Mouse (Mus musculus) heart, embryonic 11.5 days (tissue): ENCODE measurements around the gene Lman2l. TPM values are rescaled to one million over a fixed set of nuclear protein-coding genes. Genes with fewer than 3 reads are reported as not detected.

ENCODE experiments used
- ATAC-seq: fragments of 200-750 bp; cut with Nextera tagmentation; replicated peaks from 2 replicates; pipeline ENCODE4 v1.8.0; 2017; ENCODE audit warnings: moderate library complexity; ENCODE audit not compliant: insufficient number of reproducible peaks, low FRiP score, low TSS enrichment
- H3K27ac ChIP-seq: fragments of 300-500 bp; sonication (generic); 2 replicates; pipeline ENCODE4 v1.5.1; 2014; ENCODE audit warnings: mild to moderate bottlenecking, low read depth, low read length
- H3K27me3 ChIP-seq: fragments of 300-500 bp; sonication (generic); 2 replicates; pipeline ENCODE4 v1.6.1; 2014; ENCODE audit warnings: mild to moderate bottlenecking, low read length, mixed read lengths; ENCODE audit not compliant: control insufficient read depth, insufficient read depth
- H3K36me3 ChIP-seq: fragments of 300-500 bp; sonication (generic); 2 replicates; pipeline ENCODE4 v1.6.1; 2014; ENCODE audit warnings: mild to moderate bottlenecking, low read length, moderate library complexity, mixed read lengths; ENCODE audit not compliant: control insufficient read depth, insufficient read depth
- H3K4me1 ChIP-seq: fragments of 300-500 bp; sonication (generic); 2 replicates; pipeline ENCODE4 v1.6.1; 2014; ENCODE audit warnings: low read length; ENCODE audit not compliant: control insufficient read depth, insufficient read depth
- H3K4me2 ChIP-seq: fragments of 300-500 bp; sonication (generic); 2 replicates; pipeline ENCODE4 v1.6.1; 2014; ENCODE audit warnings: mild to moderate bottlenecking, moderate library complexity
- H3K4me3 ChIP-seq: fragments of 300-500 bp; sonication (generic); 2 replicates; pipeline ENCODE4 v1.5.1; 2014; ENCODE audit warnings: low read depth, low read length
- H3K9ac ChIP-seq: fragments of 300-500 bp; sonication (generic); 2 replicates; pipeline ENCODE4 v1.6.1; 2014; ENCODE audit warnings: mild to moderate bottlenecking, low read depth, low read length, moderate library complexity
- H3K9me3 ChIP-seq: fragments of 300-500 bp; sonication (generic); replicated peaks from 2 replicates; pipeline ENCODE4 v1.6.1; 2016; ENCODE audit warnings: low read length; ENCODE audit not compliant: control insufficient read depth
- WGBS: fragments of 180-500 bp; shearing (Covaris S2); extraction: QIAGEN DNeasy Blood & Tissue Kit; methylation state at CpG from one replicate; pipeline ENCODE4 v1.1.7; 2014; ENCODE audit not compliant: insufficient replicate concordance; 5-methylcytosine and 5-hydroxymethylcytosine counted together
- polyA plus RNA-seq: library from polyadenylated mRNA; unstranded; fragments of >200 nt; fragmentation: Nextera tagmentation; extraction: Ambion mirVana; gene quantifications from 2 replicates; pipeline ENCODE4 v1.2.1, GENCODE M21; 2014

The Lman2l gene
- polyA plus RNA-seq, 1 experiment from 2014 or later = 31.3 TPM

DNA sequence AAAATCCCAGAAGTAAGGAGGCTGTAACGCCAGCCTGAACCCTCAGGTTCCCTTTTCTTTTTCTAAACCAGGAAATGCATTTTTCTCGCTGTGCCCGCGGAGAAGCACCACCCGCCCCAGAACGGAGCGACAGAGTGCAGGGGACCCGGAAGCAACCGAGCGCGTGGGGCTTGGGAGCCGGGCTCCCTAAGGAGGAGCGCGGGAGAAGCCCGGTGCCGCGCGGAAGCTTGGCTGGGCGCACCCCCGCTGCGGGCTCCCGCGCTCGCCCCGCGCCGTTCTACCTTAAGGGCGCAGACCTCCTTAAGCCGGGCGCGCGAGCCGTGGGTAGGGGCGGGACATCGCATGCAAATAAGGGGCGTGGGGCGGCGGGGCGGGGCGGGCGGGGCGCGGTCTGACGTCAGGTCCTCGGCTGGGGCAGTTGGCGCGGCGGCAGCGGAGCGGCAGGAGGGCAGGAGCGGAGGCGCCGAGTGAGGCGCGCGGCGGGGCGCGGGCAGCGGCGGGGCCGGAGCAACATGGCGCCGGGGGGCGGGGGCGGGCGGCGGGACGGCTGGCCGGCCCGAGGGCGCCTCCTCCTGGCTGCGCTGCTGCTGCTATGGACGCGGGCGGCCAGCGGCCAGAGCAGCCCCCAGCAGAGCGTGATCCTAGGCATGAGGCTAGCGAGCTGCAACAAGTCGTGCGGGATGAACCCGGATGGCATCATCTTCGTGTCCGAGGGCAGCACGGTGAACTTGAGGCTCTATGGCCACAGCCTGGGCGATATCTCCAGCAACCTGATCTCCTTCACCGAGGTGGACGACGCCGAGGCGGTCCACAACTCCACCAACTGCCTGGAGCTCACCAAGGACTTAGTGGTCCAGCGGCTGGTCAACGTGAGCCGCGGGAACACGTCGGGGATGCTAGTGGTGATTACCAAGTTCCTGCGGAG is 26.4 kb upstream of the Lman2l start, which contains the start of gene Cnnm4:
Gene Cnnm4, plus strand, starts transcription at position 440 of the 925 bp plus-strand sequence.
- no peaks in the 10 kb centered on the region for H3K27me3 ChIP-seq
- H3K9ac ChIP-seq = peak within 1 kb of the TSS; percentile 68
- peak within 1 kb of the TSS; percentile 89 for H3K4me2 ChIP-seq
- peak; percentile 93 for ATAC-seq
- peaks cover 24% of the 10 kb centered on the region for H3K4me1 ChIP-seq
- peak within 1 kb of the TSS; percentile 61 for H3K4me3 ChIP-seq
- H3K36me3 ChIP-seq = no peaks in the 10 kb centered on the region
- peak within 1 kb of the TSS; percentile 66; the same call in 1 of the 2 replicates for H3K27ac ChIP-seq
- under 1% methylated on average over 60 of the region's 98 CpGs for WGBS
- H3K9me3 ChIP-seq = no peaks in the 10 kb centered on the region

DNA sequence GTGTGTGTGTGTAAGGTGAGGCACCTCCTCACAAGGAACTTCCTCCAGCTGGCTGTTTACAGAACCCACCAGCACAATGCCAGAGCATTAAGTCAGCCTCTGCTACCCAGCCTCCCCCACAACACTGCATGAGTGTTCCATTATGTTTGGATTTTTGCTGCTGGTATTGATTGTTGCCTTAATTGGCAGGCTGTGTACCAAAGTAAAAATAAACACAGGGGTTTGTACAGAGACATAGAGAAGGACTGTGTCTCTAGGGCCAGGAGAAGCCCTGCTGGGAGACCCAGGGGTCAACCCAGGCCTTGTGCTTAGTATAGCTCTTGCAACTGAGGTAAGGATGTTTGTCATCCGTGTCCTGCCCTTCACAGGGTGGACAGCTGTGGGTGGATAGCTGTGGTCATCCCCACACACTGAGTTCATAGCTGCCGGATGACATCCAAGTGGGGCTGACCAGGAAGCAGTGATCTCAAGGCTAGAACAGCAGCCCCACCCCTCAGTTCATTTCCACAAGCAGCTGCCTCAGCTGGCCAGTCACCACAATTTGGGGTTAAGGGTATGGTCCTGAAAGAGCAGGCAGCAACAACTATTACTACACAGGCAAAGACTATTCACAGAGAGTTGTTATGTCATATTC is 24.9 kb upstream of the Lman2l start:
- Histone ChIP-seq H3K4me3 (no peak overlapping the region), H3K9ac (no peak overlapping the region), H3K9me3 (no peaks in the 10 kb centered on the region), H3K27me3 (no peaks in the 10 kb centered on the region), H3K36me3 (no peaks in the 10 kb centered on the region), H3K4me1 (peaks cover 20% of the 10 kb centered on the region), H3K4me2 (no peak overlapping the region), H3K27ac (no peak overlapping the region)
- no peak for ATAC-seq
- WGBS = 46% methylated on average over 2 of the region's 2 CpGs

DNA sequence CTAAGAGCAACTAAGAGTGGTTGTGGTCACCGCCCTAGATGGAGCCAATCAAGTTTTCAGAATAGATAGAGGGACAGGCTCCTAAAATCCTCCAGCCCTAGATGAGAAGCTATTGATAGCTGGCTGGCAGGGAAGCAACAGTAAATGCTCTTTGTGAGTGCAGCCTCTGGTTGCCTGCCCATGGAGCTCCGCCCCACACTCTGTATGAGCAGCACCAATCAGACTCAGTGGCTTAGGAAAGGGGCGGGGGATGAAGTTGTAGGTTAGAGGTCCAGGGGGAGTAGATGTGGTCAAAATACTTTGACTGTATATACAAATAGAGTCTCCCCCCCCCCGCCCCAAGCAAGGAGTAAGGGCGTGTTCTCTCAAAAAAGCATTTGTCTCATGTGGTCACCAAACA is 22.4 kb upstream of the Lman2l start:
- WGBS = 43% methylated on average over 5 of the region's 5 CpGs
- no peak overlapping the region for H3K4me2 ChIP-seq

DNA sequence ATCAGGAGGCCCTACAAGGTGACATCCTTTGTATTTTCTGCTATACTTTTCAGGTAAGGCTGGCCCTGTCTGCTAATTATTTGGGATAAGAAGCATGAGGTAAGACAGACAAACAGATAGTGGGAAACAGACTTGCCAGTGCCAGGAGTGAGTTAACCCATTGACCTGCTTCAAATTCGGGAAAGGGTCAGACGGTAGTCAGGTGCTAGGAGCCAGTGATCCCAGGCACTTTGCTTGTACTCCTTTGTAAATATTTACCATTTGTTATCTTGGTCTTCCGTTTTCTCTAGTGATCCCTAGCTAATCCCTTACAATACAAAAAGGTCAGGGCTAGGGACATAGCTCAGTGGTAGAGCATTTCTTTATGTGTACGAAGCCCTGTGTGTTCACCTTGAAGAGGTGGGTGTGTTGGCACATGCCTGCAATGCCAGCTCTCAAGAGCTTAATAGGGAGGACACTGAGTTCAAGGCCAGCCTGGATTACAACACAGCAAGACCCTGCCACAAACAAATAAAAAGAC is 20.6 kb upstream of the Lman2l start:
- no peak for ATAC-seq
- 62% methylated on average over 4 of the region's 4 CpGs for WGBS
- Histone ChIP-seq H3K9me3 (no peaks in the 10 kb centered on the region), H3K4me3 (no peak overlapping the region), H3K9ac (no peak overlapping the region), H3K27me3 (no peaks in the 10 kb centered on the region), H3K4me2 (no peak overlapping the region), H3K4me1 (no peaks in the 10 kb centered on the region), H3K27ac (no peak overlapping the region), H3K36me3 (no peaks in the 10 kb centered on the region)

More for the DNA sequence above, 22.4 kb upstream of the Lman2l start:
- no peaks in the 10 kb centered on the region for H3K36me3 ChIP-seq
- H3K4me1 ChIP-seq = peaks cover 7% of the 10 kb centered on the region; the same call in 1 of the 2 replicates
- H3K4me3 ChIP-seq = no peak overlapping the region
- H3K9me3 ChIP-seq = no peaks in the 10 kb centered on the region
- ATAC-seq = no peak
- H3K9ac ChIP-seq = no peak overlapping the region
- H3K27ac ChIP-seq = no peak overlapping the region
- H3K27me3 ChIP-seq = no peaks in the 10 kb centered on the region

DNA sequence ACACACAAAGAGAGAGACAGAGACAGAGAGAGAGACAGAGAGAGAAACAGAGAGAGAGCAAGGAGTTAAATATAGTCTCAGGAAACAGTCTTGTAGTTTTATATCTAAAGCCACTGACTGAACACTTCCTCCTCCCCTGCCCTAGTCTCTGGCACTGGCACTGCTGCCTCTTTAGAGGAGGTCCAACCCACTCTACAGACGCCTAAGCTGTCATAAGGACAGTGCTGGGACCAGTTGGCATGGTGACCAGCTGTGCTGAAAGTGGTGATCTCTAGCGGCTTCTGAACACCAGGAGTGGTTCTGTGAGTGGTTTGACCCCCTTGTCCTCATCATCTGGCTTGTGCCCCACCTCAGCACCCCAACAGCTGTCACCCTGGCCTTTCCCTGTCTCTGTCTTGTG is 16.8 kb upstream of the Lman2l start:
- Histone ChIP-seq H3K4me2 (no peak overlapping the region), H3K9me3 (no peaks in the 10 kb centered on the region), H3K9ac (no peak overlapping the region), H3K4me1 (no peaks in the 10 kb centered on the region), H3K27me3 (no peaks in the 10 kb centered on the region), H3K36me3 (no peaks in the 10 kb centered on the region), H3K27ac (no peak overlapping the region), H3K4me3 (no peak overlapping the region)
- ATAC-seq = no peak
- WGBS = 41% methylated on average over 2 of the region's 2 CpGs

DNA sequence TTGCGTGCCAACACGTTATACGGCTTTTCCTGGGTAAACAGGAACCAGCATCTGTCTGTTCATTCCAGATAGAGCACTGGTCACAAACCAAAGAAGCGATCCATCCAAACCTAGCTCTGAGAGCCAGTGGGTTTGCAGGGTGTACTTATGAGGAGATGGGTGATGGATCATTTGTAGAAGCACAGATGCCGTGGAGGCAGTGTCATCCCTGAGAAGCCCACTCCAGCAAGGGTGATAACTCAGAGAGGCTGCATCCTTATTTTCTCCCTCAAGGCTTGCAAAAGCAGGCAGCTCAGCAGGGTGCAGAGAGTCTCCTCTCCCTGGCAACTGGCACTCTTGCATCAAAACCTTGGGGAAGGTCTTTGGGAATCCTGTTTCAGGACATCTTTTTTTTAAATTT is 13.1 kb upstream of the Lman2l start:
- Histone ChIP-seq H3K9ac (no peak overlapping the region), H3K4me3 (no peak overlapping the region), H3K4me2 (no peak overlapping the region), H3K36me3 (no peaks in the 10 kb centered on the region), H3K4me1 (no peaks in the 10 kb centered on the region), H3K27me3 (no peaks in the 10 kb centered on the region), H3K27ac (no peak overlapping the region), H3K9me3 (no peaks in the 10 kb centered on the region)
- no peak for ATAC-seq
- 71% methylated on average over 5 of the region's 5 CpGs for WGBS

DNA sequence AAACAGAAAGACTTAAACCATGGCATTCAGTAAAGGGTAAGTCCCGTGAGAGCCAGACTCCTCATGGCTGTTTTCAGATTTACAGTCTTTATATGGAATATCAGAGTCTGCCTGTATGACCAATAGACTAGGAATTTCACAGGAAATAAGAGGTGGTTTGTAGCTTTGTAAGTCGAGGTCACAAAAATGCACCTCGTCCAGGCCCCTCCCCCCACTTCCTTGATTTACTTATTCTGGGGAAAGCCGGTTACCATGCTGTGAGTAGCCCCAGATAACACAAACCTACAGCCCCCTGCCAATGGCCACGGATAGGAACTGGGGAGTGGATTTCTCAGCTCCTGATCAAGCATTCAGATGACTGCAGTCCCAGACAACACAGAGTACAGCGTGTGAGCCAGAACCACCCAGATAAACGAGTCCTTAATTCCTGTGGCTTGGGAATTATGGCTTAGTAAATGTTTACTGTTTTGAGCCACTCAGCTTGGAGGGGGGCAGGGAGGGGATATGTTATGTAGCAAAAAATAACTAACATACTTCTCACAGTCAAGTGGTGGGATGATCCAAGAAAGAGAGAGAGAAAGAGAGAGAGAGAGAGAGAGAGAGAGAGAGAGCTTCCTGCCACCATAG is 12.4 kb upstream of the Lman2l start:
- no peak overlapping the region for H3K9ac ChIP-seq
- H3K27me3 ChIP-seq = no peaks in the 10 kb centered on the region
- no peaks in the 10 kb centered on the region for H3K9me3 ChIP-seq
- 21% methylated on average over 7 of the region's 7 CpGs for WGBS
- H3K4me1 ChIP-seq = no peaks in the 10 kb centered on the region
- no peak overlapping the region for H3K4me2 ChIP-seq
- ATAC-seq = no peak
- H3K27ac ChIP-seq = no peak overlapping the region; the same call in 1 of the 2 replicates
- no peak overlapping the region for H3K4me3 ChIP-seq
- H3K36me3 ChIP-seq = no peaks in the 10 kb centered on the region

DNA sequence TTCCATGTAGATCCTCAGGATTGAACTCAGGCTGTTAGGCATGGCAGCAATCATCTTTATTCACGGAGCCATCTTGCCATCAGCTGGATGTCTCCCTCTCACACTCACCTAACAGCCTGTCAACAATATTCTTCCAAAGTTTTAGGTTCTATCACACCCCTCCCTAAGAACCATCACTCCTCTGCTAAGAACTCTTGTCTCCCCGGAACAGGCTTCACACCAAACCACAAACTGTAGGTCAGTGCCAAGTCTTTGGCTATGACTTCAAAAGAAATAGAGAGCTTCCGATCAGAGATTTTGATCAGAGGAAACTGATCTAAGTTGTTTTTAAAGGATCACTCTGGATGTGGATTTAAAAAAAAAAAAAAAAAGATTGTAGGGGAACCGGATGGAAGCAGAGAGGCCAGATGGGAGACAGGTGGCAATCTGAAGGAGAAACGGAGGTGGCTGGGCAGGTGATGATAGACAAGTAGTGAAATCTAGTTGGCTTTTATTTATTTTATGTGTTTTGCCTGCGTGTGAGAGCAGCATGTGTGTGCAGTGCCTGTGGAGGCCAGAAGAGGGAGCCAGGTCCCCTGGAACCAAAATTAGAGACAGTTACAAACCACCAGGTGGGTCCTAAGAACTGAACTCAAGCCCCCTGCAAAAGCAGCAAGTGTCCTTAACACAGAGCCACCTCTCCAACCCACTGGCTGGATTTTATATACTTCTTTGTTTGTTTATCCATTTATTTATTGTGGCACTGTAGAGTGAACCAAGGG is 9.2 kb upstream of the Lman2l start:
- no peaks in the 10 kb centered on the region for H3K36me3 ChIP-seq
- H3K4me1 ChIP-seq = no peaks in the 10 kb centered on the region
- no peak overlapping the region for H3K4me3 ChIP-seq
- no peak overlapping the region for H3K27ac ChIP-seq
- H3K4me2 ChIP-seq = no peak overlapping the region
- no peaks in the 10 kb centered on the region for H3K27me3 ChIP-seq
- H3K9ac ChIP-seq = no peak overlapping the region
- WGBS = 77% methylated on average over 6 of the region's 6 CpGs
- no peaks in the 10 kb centered on the region for H3K9me3 ChIP-seq
- ATAC-seq = no peak
